Mouse (Mus musculus): Measurements from ENCODE around the gene Cd44.

Gene Cd44

GRCm38 (mm10) chr2:102873848-102874247, 27.6 kb downstream of the Cd44 start:
- no peak for ATAC-seq (ENCODE audit: insufficient number of reproducible peaks, low FRiP score, low TSS enrichment)

DNA sequence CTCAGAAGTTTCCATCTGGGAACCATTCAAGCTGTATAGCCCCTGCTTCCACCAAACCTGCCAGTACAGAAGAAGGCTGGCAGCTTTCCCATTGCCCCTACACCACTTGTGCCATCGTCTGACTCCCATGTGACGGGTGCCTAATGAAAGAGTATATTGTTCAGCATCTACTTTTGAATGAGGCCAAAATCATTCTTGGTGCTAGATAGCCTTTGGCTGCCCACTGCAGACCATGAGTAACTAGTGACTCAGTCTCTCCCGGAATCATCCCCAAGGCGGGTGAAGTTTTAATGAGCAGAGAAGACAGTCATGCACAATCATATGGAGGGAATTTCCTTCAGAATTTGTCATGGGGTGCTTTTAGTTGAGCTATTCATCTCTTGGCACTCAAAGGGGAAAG, 28.3 kb downstream of the Cd44 start:
- ATAC-seq (ENCODE audit: insufficient number of reproducible peaks, low FRiP score, low TSS enrichment): no peak

GRCm38 (mm10) chr2:102872436-102872835, 29.0 kb downstream of the Cd44 start:
- no peak for ATAC-seq (ENCODE audit: insufficient number of reproducible peaks, low FRiP score, low TSS enrichment)

- ATAC-seq (ENCODE audit: insufficient number of reproducible peaks, low FRiP score, low TSS enrichment): no peak
Observed at GRCm38 (mm10) chr2:102868444-102868843, 33.0 kb downstream of the Cd44 start.

- no peak for ATAC-seq (ENCODE audit: insufficient number of reproducible peaks, low FRiP score, low TSS enrichment)
Observed at GRCm38 (mm10) chr2:102867396-102868088, 33.9 kb downstream of the Cd44 start.

- no peak for ATAC-seq (ENCODE audit: insufficient number of reproducible peaks, low FRiP score, low TSS enrichment)
Observed at GRCm38 (mm10) chr2:102866594-102866993, 34.9 kb downstream of the Cd44 start.

DNA sequence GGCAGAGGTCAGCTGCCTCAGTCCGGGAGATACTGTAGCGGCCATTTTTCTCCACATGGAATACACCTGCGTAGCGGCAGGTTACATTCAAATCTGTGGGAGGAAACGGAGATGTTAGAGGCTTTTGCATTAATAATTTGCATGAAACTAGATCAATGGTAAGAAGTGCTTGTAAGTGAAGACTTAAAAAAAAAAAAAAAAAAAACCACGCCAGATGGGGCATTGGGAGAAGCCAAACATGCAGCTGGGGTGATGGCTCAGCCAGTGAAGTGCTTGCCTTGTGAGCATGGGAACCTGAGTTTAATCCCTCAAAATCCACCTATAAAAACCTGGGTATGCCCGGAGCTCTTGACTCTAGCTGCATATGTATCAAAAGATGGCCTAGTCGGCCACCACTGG, 36.1 kb downstream of the Cd44 start:
- no peak for ATAC-seq (ENCODE audit: insufficient number of reproducible peaks, low FRiP score, low TSS enrichment)

DNA sequence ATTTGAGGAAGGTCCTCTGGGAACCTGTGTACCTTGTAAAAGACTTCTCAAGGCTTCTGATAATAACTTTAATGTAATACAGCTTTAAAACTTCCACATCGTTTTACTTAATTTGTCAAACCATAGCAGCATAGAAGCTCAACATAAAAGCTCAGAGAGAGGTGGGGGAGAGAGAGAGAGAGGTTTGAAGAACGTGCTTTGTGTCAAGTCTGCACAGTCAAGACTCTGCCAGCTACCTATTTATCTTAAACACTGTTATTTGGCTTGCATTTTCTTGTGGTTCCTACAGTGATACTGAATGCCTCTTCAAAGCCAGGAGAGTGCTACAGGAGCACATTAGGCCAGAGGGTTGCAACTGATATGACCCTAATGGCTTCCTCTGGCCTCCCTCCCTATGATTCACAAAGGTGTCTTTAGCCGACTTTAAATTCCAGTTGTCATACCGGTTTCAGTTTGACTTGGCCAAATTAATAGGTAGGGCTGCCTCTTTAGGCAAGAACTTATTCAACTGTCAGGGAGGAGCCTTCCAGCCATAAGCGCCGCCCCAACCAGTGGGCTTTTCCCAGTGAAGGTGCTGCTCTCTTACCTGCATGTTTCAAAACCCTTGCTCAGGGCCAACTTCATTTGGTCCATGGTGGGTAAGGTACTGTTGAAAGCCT, 36.6 kb downstream of the Cd44 start:
- no peak for ATAC-seq (ENCODE audit: insufficient number of reproducible peaks, low FRiP score, low TSS enrichment)

- no peak for ATAC-seq (ENCODE audit: insufficient number of reproducible peaks, low FRiP score, low TSS enrichment)
Observed at GRCm38 (mm10) chr2:102864036-102864435, 37.4 kb downstream of the Cd44 start.

- no peak for ATAC-seq (ENCODE audit: insufficient number of reproducible peaks, low FRiP score, low TSS enrichment)
Observed at GRCm38 (mm10) chr2:102863583-102863982, 37.9 kb downstream of the Cd44 start.

- no peak for ATAC-seq (ENCODE audit: insufficient number of reproducible peaks, low FRiP score, low TSS enrichment)
Observed at GRCm38 (mm10) chr2:102862706-102863105, 38.8 kb downstream of the Cd44 start.

- ATAC-seq (ENCODE audit: insufficient number of reproducible peaks, low FRiP score, low TSS enrichment): no peak
Observed at GRCm38 (mm10) chr2:102858271-102858670, 43.2 kb downstream of the Cd44 start.

GRCm38 (mm10) chr2:102853297-102853696, 48.2 kb downstream of the Cd44 start:
- ATAC-seq (ENCODE audit: insufficient number of reproducible peaks, low FRiP score, low TSS enrichment): no peak

- ATAC-seq (ENCODE audit: insufficient number of reproducible peaks, low FRiP score, low TSS enrichment): no peak
Observed at GRCm38 (mm10) chr2:102851936-102852477, 49.5 kb downstream of the Cd44 start.

GRCm38 (mm10) chr2:102850026-102850425, 51.4 kb downstream of the Cd44 start:
- ATAC-seq (ENCODE audit: insufficient number of reproducible peaks, low FRiP score, low TSS enrichment): no peak

DNA sequence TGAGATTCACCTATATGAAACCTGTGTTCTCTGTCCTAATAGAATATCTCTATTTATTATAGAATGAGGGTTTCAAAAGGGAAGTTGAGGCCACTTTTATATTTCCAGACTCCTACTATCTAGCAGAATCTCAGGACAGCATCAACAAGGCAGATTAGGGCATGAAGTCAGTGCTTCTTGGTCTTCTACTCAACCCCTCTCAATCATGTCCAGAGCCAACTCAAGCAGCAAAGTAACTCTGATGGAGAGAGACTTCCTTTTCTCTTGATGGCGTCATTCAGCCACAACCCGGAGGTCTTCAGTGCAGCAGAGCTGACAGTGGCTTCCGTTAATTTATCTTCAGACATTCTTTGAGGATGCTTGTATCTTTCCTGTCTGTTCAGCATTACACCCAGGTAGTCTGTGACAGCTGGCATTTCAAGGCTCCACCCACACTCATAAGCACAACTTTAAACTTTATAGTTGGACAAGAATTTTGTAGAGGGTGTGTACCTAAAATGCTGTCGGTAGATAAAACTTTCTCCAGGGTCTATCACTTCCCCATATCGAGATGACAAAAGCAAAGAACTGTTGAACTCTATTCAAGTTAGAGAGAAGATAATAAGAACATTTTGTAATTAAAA, 52.5 kb downstream of the Cd44 start:
- no peak for ATAC-seq (ENCODE audit: insufficient number of reproducible peaks, low FRiP score, low TSS enrichment)

DNA sequence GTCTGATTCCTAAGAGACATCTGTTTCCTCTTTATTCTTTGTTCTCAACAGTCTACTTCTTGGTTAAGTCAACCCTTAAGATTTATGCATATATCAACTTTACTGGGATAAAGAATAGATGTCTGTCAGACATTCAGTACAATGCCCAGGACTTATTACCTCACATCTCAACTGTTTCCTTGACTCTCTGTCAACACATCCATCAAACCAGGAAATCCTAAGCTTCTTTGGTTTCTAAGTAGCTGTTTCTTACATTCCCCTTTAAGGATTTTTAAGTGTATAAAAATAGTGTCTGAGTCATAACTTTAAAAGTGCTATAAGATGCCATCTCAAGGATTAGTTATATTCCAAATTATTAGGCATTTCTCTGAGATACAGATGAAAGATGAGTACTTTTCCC, 60.2 kb downstream of the Cd44 start:
- no peak for ATAC-seq (ENCODE audit: insufficient number of reproducible peaks, low FRiP score, low TSS enrichment)

DNA sequence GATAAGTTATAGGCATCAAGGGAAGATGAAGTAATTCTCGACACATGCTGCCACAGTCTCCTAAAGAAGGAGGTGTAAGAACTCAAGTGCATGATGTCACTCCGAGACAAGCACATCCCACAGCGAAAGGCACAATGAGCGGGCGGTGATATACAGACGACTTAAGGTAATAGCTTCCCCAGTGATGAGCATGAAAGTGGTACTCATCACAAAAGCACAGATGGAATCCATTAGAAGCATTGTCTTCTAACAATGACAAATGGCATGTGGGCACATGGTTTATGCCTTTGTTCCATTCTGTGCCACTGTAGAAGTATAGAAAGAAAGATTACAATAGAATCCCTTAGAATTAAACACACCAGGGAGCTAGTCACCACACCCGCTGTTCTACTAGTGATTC, 63.3 kb downstream of the Cd44 start:
- ATAC-seq (ENCODE audit: insufficient number of reproducible peaks, low FRiP score, low TSS enrichment): no peak

- ATAC-seq (ENCODE audit: insufficient number of reproducible peaks, low FRiP score, low TSS enrichment): no peak
Observed at GRCm38 (mm10) chr2:102831547-102831946, 69.9 kb downstream of the Cd44 start.

GRCm38 (mm10) chr2:102829201-102829600, 72.3 kb downstream of the Cd44 start:
- ATAC-seq (ENCODE audit: insufficient number of reproducible peaks, low FRiP score, low TSS enrichment): no peak

DNA sequence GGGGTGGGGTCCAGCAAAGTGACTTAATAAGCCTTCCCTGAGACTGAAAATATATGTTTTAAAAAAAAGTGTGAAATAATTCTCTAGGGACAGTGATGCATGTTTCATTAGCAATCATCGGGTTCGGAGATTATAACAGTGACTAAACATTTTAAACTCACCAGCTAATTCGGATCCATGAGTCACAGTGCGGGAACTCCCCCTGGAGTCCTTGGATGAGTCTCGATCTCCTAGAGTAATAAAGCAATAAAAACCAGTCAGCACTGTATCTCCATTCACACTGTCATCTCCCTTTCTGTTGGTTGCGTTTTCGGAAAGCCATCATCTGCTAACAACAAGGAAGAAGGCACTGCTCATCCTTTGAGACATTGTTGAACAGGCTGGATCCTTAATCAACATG, 73.1 kb downstream of the Cd44 start:
- no peak for ATAC-seq (ENCODE audit: insufficient number of reproducible peaks, low FRiP score, low TSS enrichment)
